Mouse (Mus musculus): ENCODE results near the gene Tsg101.
"Not testable (repeated sequence)": the region's sequence is repeated elsewhere in the genome, so short reads cannot be mapped to it uniquely, and the experiment has no call there.

Tsg101 gene

DNA sequence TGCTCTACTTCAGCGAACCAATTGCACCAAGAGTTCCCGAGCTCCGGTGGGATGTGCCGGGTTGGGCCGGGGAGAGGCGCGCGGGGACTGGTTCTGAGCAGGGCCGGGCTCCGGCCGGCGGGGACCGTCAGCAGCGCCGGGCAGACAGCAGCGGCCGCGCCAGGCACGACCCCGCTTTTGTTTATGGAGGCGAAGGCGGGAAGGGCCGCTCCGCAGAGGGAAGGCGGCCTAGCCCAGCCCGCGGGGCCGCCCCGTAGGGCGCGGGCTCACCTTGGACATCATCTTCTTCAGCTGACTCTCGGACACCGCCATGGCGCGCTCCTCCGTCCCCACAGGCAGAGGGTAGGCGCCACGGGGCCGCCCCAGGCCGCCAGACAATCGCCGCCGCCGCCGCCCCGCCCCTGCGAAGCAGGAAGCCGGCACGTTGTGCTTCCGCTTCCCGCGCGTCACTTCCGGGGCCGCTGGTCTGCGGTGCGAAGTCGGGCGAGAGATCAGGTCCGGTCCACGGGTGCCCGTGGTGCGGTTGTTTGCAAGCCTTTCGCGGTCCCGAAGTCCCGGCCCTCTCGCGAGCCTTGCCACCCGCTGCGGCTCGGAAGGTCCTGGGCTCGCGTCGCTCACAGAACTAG lies at the start of gene Tsg101:
Gene Tsg101 (minus strand): TSS at position 419 of the 626 bp plus-strand sequence.
- in situ Hi-C loops (cut with MboI; ENCODE audit: low sequenced_read_pairs): no loop called here

DNA sequence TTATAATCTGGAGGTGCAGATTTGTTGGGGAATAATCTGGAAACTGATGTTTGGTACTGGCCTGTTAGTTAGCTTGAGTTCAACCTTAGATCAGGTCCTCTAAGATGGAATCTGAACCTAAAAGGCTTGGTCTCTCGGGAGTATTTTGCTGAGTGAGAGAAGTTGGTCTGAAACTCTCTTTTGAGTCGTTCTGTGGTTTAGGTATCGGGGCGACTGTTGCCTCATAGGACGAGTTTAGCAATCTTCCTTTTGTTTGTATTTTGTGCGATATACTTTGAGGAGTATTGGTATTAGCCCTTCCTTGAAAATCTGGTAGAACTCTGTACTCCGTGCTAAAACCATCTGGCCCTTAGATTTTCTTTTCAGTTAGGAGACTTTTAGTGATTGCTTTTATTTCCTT lies 44.3 kb upstream of the Tsg101 start:
- in situ Hi-C loops (cut with MboI; ENCODE audit: low sequenced_read_pairs): loop anchor here (10.0 kb wide), 2 partner anchors 51 to 181 kb away; no protein-coding TSS in a partner anchor

DNA sequence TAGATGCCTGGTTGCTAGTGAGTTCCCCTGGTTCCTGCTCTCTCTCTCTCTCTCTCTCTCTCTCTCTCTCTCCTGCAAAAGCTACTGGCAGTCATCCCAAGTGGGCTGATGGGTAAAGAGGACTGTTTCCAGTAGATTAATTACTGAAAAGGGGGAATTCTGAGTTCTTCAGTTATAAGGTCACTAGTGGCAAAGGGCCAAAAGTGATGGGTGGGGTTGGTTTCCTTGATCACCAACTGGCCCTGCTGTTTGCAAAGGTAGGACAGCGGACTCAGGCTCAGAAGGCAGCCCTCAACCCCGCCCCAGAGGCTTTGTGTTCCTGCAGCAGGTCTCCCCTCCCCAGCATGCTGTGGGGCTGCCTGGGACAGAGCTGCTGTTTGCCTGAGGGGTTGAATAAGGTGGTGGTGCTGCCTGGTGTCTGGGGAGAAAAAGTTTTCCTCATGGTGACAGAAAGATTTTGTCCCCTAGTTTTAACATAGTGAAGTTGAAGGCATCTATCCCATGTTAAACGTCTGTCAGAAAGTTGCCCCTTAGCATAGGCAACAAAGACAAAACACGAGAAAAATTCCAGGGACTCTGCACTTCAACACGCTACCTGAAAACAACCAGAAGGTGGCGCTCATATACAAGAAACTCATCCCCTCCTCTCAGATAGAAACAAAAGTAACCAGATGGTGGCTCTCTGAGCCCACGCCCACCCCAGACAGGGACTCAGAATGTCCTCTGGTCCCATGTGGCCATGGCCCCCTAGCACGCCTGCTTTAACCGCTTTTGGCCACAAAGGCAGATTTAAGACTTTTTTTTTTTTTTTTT lies 43.2 kb upstream of the Tsg101 start:
- in situ Hi-C loops (cut with MboI; ENCODE audit: low sequenced_read_pairs): loop anchor here (10.0 kb wide), 2 partner anchors 52 to 182 kb away; no protein-coding TSS in a partner anchor

DNA sequence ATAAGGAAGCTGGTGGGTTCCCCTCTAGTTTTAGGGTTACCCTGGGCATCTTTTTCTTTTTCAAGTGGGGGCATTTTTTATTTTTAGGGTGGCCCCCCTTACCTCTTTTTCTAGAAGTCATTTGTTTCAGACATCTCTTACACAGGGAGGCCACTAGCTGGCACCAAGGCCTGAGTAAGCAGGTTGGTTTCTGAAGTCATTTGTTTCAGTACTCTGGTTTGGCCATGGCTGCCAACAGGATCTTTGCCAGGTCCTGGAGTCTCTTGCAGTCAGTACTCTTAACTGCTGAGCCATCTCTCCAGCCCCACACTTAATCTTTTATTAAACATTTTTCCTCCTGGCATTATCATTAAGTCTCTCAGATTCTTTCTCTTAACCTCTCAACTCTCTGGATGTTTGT lies 42.4 kb upstream of the Tsg101 start:
- in situ Hi-C loops (cut with MboI; ENCODE audit: low sequenced_read_pairs): loop anchor here (10.0 kb wide), 2 partner anchors 53 to 183 kb away; no protein-coding TSS in a partner anchor

DNA sequence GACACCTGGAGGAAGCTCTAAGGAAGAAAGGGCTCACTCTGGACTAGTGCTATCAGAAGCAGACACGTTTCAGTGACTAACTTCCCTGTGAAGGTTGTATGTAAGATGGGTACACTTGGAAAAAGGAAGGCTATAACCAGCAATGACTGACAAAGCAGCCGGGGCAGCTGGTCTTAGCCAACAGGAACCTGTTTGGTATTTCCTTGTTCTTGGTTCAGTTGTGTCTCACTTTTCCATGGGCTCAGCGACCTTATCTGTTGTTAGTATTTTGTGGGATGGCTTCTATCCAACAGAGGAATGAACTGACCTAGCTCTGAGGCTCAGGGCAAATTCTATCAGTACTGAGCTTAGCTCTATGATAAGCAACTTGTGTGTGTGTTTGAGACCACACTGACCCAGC lies 41.2 kb upstream of the Tsg101 start:
- in situ Hi-C loops (cut with MboI; ENCODE audit: low sequenced_read_pairs): loop anchor here (10.0 kb wide), 2 partner anchors 54 to 184 kb away; no protein-coding TSS in a partner anchor

DNA sequence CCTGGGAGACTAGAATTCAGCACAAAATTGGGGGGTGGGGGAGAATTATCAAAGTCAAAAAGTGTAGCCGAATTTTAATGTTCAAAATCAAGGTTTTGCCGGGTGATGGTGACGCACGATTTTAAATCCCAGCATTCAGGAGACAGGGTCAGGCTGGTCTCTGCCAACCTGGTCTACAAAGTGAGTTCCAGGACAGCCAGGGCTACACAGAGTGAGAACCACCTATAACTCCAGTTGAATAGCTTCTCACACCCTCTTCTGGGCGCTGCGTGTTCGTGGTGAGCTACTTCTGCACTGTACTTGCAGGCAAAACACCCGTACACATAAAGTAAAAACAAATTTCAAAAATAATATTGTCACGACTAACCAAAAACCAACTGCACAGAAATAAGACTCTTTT lies 39.1 kb upstream of the Tsg101 start:
- in situ Hi-C loops (cut with MboI; ENCODE audit: low sequenced_read_pairs): no loop called here

DNA sequence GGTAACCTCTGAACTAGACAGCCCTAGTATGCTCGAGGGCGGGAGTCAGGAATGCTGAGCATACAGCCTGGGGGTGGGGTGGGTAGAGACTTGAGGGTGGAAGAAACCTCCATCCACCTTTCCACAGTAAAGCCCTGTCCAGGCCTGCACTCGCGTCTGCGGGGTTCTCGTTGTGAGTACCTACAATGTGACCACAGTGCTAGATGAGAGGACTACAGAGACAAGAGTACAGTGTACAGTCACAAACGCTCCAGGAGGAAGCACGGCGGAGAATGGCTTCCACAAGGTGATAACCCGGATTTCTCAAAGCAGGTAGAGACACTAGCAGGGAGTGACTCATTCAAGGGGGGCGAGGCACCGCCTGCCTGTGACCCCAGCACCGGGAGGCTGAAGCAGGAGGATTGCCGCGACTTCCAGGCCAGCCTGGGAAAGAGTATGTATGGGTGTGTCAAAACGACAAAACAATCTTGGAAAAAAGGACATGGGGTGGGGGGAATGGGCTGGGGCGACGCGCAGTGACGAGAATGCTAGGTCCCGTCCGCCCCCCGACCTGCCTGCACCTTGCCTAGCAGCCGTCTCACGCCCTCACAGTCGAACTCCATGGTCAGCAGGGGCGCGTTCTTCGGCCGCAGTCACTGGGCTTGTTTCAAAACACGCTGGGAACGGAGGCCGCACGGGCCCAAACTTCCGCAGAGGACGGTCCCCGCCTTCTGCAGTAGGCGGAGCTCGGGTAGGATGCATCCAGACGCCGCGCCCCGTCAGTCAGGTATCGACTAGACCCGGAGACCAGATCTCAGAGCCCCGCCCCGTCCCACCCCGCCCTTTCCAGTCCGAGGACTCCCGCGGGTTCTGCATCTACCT lies 38.3 kb upstream of the Tsg101 start, which contains the start of gene Uevld:
Gene Uevld (minus strand): TSS at position 697 of the 861 bp plus-strand sequence.
- in situ Hi-C loops (cut with MboI; ENCODE audit: low sequenced_read_pairs): no loop called here

DNA sequence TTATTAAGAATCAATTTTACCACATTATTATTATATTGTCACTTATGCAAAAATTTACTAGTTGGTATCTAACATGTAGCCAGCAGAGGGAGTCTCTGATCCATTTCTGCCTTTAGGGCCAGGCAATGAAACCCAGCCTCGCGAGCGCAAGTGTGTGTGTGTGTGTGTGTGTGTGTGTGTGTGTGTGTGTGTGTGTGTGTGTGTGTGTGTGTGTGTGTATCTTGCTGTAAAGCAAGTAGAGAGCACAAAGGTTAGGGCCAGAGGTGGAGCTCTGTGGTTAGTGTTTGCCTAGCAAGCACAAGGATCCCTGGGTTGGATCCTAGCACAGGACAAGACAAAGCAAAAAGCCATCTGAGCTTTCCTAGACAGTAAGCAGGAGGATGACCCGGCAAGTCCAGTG lies 16.1 kb upstream of the Tsg101 start:
- in situ Hi-C loops (cut with MboI; ENCODE audit: low sequenced_read_pairs): no loop called here

DNA sequence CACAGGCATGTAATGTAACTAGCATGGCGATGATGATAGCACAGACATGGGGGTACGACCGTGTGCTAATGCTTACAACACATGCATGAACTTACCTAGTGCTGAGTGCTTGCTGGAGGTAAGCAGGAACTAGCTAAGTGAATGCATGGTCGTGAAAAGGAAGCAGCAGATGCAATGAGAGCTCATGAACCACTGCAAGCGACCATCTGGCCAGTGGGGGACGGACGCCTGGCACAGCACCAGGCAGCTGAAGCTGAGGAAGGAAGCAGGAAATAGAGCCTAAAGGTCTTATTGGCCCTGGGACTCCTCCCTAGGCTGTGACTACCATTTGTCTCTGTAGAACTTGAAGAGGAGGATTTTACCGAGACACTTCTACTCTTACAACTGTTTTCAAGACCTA lies 15.0 kb upstream of the Tsg101 start:
- in situ Hi-C loops (cut with MboI; ENCODE audit: low sequenced_read_pairs): no loop called here

DNA sequence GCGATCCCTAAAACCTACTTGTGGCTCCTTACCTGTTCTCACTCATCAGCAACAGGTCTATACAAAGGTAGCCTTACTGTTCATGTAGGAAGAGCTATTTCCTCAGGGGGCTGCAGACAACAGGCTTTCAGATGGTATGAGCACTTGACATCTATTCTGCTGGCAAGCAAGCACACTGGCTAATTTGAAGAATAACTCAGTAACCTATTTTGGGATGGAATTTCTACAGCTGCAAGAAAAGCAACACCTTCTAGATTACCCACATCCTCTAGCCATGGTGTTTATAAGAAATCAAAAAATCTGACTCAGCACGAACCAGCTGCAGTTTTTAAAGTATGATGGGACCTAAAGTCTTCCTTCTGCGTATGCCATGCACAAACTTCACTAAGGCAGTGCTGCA lies 11.6 kb upstream of the Tsg101 start:
- in situ Hi-C loops (cut with MboI; ENCODE audit: low sequenced_read_pairs): no loop called here

DNA sequence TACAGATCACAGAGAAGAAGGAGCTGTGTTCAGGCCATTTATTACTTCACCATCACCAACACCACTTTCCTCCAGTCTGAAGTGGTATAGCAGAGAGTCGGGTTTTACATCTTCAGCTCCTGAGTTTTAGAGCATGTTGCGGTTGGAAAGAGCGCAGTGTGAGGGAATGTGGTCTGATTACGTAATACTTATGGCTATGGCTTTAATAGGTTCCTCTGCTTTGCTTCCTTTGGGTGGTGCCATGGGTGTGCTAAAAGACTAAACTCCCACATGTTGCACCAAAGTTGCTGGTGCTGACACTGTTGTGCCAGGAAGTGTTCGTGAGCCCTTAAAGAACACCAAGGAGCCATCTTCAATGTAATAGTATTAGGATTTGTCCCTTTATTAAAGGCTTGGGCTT lies 8.5 kb upstream of the Tsg101 start:
- in situ Hi-C loops (cut with MboI; ENCODE audit: low sequenced_read_pairs): no loop called here

DNA sequence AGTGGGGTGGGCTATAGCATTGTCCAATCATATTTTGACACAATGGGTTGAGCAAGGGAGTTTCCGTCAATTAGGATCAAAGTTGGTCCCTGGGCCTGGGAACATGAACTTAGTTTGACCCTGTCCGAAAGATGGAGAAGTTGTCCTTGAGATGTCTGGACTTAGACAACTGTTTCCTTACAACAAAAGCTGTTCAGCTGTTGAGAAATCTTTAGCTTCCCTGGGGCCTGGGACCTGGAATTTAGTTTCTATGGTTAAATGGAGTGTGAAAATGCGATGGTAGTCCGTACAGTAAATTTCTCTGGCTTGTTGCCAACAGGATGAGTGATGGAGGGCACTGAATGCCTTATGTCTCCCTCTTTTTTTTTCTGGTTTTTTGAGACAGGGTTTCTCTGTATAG lies 2.3 kb upstream of the Tsg101 start:
- in situ Hi-C loops (cut with MboI; ENCODE audit: low sequenced_read_pairs): no loop called here

DNA sequence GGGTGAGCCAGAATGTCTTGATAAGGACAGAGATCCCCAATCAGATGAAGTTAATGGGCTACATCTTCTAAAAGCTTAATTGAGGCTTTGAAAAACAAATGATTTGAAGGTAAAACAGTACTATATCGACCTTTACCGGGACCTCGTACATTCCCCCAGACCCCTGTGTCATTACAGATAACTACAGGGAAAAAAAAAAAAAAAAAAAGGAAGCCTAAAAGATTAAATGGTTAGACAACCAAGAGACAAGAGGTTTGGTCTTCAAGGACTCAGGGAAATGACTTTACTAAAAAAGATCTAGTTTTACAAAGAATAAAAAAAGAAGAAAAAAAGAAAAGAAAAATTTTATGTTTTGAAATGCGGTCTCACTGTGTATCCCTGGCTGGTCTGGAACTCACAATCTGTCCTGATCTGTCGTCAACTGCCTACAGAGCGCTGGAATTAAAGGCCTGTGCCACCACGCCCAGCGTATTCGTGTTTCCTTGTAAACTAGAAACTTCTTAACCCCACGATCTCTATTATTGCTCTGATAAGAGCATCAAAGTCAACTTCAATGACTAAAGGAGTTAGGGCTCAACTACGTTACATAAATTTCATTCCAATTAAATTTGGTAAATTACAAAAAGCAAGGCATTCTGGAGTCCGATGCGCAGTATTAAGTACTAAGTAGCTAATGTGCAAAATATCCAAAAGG lies 944 bp downstream of the Tsg101 start:
- in situ Hi-C loops (cut with MboI; ENCODE audit: low sequenced_read_pairs): no loop called here

DNA sequence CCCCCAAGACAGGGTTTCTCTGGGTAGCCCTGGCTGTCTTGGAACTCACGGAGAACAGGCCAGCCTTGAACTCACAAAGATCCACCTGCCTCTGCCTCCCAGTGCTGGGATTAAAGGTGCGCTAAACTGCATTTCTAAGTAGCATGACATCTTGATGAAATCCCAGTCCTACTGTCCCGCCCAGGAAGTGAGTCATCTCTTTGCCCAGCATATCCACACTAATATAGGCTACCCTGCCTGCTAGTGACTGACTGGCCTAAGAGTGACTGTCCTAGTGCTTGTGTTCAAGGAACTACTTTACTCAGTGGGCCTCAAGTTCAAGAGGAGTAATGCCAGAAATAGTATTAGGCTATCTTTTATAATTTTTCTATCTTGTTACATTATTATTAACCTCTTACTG lies 3.4 kb downstream of the Tsg101 start:
- in situ Hi-C loops (cut with MboI; ENCODE audit: low sequenced_read_pairs): no loop called here

DNA sequence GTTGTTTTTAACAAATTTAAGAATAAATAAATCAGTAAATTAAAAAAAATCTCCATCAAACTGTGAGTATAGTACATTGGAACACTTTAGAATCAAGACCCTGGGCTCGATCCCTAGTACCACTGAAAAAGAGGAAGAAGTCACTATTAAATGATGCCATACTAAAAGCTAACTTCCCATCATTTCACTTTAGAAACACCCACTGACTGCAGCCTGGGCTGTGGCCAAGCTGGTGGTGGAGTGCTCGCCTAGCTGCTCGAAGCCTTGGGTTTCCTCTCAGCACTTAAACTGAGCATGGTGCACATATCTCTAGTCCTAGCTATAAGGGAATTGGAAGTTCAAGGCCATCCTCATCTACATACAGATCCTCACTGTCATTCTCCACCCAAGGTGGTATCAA lies 8.5 kb downstream of the Tsg101 start:
- in situ Hi-C loops (cut with MboI; ENCODE audit: low sequenced_read_pairs): no loop called here

DNA sequence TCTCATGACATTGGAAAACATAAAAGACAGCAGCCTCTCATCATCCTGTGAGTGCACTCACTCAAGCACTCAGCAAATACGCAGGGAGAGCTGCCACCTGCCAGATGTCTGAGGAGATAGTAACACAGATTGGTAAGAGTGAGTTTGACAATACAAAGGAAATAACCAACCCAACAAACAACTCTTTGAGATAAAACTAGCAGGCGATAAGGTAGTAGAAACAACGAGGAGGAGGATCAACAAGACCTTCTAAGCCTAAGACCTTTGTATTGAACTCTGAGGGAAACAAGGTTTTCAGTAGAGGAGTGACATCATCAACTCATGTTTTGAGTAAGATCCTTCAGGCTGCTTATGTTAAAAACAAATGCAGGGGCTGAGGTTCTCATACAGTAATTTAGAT lies 20.4 kb downstream of the Tsg101 start:
- in situ Hi-C loops (cut with MboI; ENCODE audit: low sequenced_read_pairs): no loop called here

DNA sequence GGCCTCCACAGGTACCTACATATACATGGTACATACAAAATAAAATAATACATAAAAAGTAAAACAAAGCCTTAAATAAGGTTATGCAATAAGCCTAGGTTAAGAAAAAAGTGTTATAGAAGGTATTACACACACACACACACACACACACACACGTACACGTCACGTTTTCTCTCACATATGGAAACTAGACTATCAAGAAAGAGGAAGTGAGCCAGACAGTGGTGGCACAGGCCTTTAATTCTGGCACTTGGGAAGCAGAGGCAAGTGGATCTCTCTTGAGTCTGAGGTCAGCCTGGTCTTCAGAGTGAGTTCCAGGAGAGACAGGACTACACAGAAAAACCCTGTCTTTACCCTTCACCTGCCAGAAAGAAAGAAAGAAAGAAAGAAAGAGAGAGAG lies 24.3 kb downstream of the Tsg101 start:
- in situ Hi-C loops (cut with MboI; ENCODE audit: low sequenced_read_pairs): no loop called here

DNA sequence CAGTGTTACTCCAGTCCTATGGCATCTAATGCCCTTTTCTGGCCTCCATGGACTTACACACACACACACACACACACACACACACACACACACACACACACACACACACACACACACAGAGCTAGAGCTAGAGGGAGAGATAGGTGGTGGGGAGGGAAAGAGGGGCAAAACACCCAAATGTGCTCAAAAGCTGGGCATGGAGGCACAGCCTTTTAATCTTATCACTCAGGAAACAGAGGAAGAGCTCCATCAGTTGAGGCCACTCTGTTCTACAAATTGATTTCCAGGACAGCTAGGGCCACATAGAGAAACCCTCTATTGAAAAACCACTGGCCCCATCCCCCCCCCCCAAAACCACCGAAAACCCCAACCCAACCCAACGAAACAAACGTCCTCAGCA lies 36.5 kb downstream of the Tsg101 start:
- in situ Hi-C loops (cut with MboI; ENCODE audit: low sequenced_read_pairs): no loop called here

DNA sequence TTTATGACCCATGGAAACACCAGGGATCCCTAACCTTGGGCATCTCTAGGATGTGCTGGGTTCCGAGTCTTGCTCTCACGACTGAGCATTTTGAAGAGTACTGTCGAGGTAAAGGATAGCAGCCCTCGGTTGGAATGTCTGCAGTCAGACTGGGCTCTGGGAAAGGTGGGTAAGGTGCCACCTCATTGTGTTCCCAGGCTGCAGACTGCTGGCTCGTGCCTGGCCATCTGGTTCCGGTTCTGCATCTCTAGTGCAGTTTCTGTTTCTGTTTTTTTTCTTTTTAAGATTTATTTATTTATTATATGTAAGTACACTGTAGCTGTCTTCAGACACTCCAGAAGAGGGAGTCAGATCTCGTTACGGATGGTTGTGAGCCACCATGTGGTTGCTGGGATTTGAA lies 37.8 kb downstream of the Tsg101 start:
- in situ Hi-C loops (cut with MboI; ENCODE audit: low sequenced_read_pairs): not testable (repeated sequence)

DNA sequence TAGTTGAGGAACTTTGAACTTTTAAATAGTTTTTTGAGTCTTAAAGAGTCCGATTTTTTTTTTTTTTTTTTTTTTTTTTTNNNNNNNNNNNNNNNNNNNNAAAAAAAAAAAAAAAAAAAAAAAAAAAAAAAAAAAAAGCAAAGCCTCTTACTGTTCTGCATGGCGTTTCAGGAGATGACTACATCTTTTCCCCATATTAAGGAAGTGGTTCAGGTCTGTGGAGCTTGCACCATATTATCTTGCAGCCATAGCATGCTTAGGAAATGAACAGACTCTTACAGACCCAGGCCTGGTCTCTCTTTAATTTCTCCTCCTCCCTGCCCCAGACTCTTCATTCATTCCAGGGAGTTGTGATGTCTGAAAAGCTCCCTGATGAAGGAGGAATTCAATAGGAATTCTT lies 38.8 kb downstream of the Tsg101 start:
- in situ Hi-C loops (cut with MboI; ENCODE audit: low sequenced_read_pairs): no loop called here

DNA sequence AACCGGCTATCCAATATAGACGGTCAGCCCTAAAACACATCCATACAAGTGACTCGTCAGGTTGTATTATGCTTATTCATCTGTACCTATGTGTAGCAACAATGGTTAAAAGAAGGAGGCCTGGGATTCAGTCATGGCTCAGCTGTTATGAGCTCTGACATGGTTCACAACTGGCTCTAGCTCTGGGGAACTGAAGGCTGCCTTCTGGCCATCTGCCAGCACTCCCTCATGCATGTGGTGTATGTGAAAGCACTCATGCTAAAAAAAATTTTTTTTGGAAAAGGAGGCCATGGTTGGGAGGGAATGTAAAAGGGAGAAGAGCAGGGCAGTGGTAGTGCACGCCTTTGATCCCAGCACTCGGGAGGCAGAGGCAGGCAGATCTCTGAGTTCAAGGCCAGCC lies 39.9 kb downstream of the Tsg101 start:
- in situ Hi-C loops (cut with MboI; ENCODE audit: low sequenced_read_pairs): no loop called here

Measured in CH12F3 (cell line).